Mouse (Mus musculus): ENCODE measurements around the gene Arhgap42. TPM values are rescaled to one million over a fixed set of nuclear protein-coding genes. Genes with fewer than 3 reads are reported as not detected.

The Arhgap42 gene
- total and polyA plus RNA-seq, 2 experiments from 2014 or later, result 5.9 to 13.0 TPM

GRCm38 (mm10) chr9:8964512-8965133, 274.3 kb downstream of the Arhgap42 start:
- WGBS, result 69% methylated on average over 8 of the region's 8 CpGs
- Histone ChIP-seq H3K4me3 (ENCODE audit: low read length) (no peak overlapping the region), H3K9me3 (ENCODE audit: low read length) (no peaks in the 10 kb centered on the region), H3K4me1 (ENCODE audit: insufficient read depth, low read length) (no peaks in the 10 kb centered on the region), H3K27ac (no peak overlapping the region), H3K4me2 (ENCODE audit: low read depth, low read length) (no peak overlapping the region), H3K27me3 (ENCODE audit: insufficient read depth, low read length) (no peaks in the 10 kb centered on the region), H3K36me3 (ENCODE audit: insufficient read depth, low read length) (no peaks in the 10 kb centered on the region), H3K9ac (replicated peaks; ENCODE audit: low read length) (no peak overlapping the region)
- ATAC-seq (no peak), DNase-seq (ENCODE audit: low spot score) (peak; percentile 57)
- TF ChIP-seq CTCF (IDR thresholded peaks at IDR 0.05; ENCODE audit: low read depth), result peak; percentile 66

DNA sequence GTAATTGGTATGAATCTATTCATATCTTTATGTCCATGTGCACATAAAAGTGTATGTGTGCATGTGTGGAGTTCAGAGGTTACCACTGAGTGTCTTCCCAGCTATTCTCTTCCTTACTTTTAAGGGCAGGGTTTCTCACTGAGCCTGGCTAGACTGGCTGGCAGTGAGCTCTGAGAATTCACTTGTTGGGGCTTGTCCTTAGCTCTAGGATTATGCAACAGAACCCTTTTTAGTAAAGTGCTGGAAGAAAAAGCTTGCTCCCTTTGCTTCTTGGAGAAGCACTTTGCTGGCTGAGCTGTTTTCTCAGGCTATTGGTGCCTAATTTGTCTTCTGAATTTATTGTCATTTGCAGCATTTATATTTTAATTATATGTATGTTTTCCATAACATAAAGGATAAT, 285.6 kb downstream of the Arhgap42 start:
- DNase-seq (ENCODE audit: low spot score) (no peak), ATAC-seq (no peak)
- TF ChIP-seq CTCF (IDR thresholded peaks at IDR 0.05; ENCODE audit: low read depth), result no peak
- Histone ChIP-seq H3K4me1 (ENCODE audit: insufficient read depth, low read length) (no peaks in the 10 kb centered on the region), H3K9me3 (ENCODE audit: low read length) (no peaks in the 10 kb centered on the region), H3K27ac (no peak overlapping the region), H3K36me3 (ENCODE audit: insufficient read depth, low read length) (no peaks in the 10 kb centered on the region), H3K27me3 (ENCODE audit: insufficient read depth, low read length) (no peaks in the 10 kb centered on the region), H3K4me2 (ENCODE audit: low read depth, low read length) (no peak overlapping the region), H3K4me3 (ENCODE audit: low read length) (no peak overlapping the region), H3K9ac (replicated peaks; ENCODE audit: low read length) (no peak overlapping the region)
